Mouse (Mus musculus): ENCODE measurements around the gene Pde7b. TPM values are rescaled to one million over a fixed set of nuclear protein-coding genes. Genes with fewer than 3 reads are reported as not detected.

The Pde7b gene
- polyA plus RNA-seq, 1 experiment from 2014 or later, result 3.9 TPM

GRCm38 (mm10) chr10:20418856-20419219, 306.0 kb downstream of the Pde7b start:
- Histone ChIP-seq H3K4me1 (replicated peaks; ENCODE audit: control insufficient read depth, insufficient read depth, low read length) (no peaks in the 10 kb centered on the region), H3K4me3 (replicated peaks; ENCODE audit: low read length) (no peak overlapping the region), H3K27ac (no peak overlapping the region), H3K9me3 (ENCODE audit: control insufficient read depth, low read length) (no peaks in the 10 kb centered on the region), H3K9ac (no peak overlapping the region), H3K27me3 (ENCODE audit: control insufficient read depth, insufficient read depth, low read length) (no peaks in the 10 kb centered on the region), H3K4me2 (replicated peaks) (no peak overlapping the region), H3K36me3 (replicated peaks; ENCODE audit: control insufficient read depth, insufficient read depth) (no peaks in the 10 kb centered on the region)
- ATAC-seq (ENCODE audit: low FRiP score) (no peak), DNase-seq (ENCODE audit: low spot score) (no peak)
- WGBS, result 86% methylated on average over 10 of the region's 10 CpGs

GRCm38 (mm10) chr10:20418202-20418855, 306.5 kb downstream of the Pde7b start:
- 84% methylated on average over 11 of the region's 11 CpGs for WGBS
- Histone ChIP-seq H3K4me3 (replicated peaks; ENCODE audit: low read length) (no peak overlapping the region), H3K9me3 (ENCODE audit: control insufficient read depth, low read length) (no peaks in the 10 kb centered on the region), H3K4me1 (replicated peaks; ENCODE audit: control insufficient read depth, insufficient read depth, low read length) (no peaks in the 10 kb centered on the region), H3K4me2 (replicated peaks) (no peak overlapping the region), H3K27me3 (ENCODE audit: control insufficient read depth, insufficient read depth, low read length) (no peaks in the 10 kb centered on the region), H3K9ac (no peak overlapping the region), H3K27ac (no peak overlapping the region), H3K36me3 (replicated peaks; ENCODE audit: control insufficient read depth, insufficient read depth) (no peaks in the 10 kb centered on the region)
- DNase-seq (ENCODE audit: low spot score) (no peak), ATAC-seq (ENCODE audit: low FRiP score) (no peak)

GRCm38 (mm10) chr10:20409181-20409580, 315.7 kb downstream of the Pde7b start:
- Histone ChIP-seq H3K9ac (no peak overlapping the region), H3K27ac (no peak overlapping the region), H3K4me1 (replicated peaks; ENCODE audit: control insufficient read depth, insufficient read depth, low read length) (no peaks in the 10 kb centered on the region), H3K4me3 (replicated peaks; ENCODE audit: low read length) (no peak overlapping the region), H3K4me2 (replicated peaks) (no peak overlapping the region), H3K36me3 (replicated peaks; ENCODE audit: control insufficient read depth, insufficient read depth) (no peaks in the 10 kb centered on the region), H3K9me3 (ENCODE audit: control insufficient read depth, low read length) (no peaks in the 10 kb centered on the region), H3K27me3 (ENCODE audit: control insufficient read depth, insufficient read depth, low read length) (no peaks in the 10 kb centered on the region)
- 89% methylated on average over 10 of the region's 10 CpGs for WGBS
- no peak for ATAC-seq (ENCODE audit: low FRiP score)
- DNase-seq (ENCODE audit: low spot score), result no peak

GRCm38 (mm10) chr10:20408336-20408735, 316.5 kb downstream of the Pde7b start:
- 84% methylated on average over 3 of the region's 3 CpGs for WGBS

GRCm38 (mm10) chr10:20405471-20405870, 319.4 kb downstream of the Pde7b start:
- no peaks in the 10 kb centered on the region for H3K4me1 ChIP-seq (replicated peaks; ENCODE audit: control insufficient read depth, insufficient read depth, low read length)
- WGBS, result 91% methylated on average over 2 of the region's 2 CpGs
- no peak overlapping the region for H3K9ac ChIP-seq
- ATAC-seq (ENCODE audit: low FRiP score) (peak; percentile 80; the same call in 1 of the 2 replicates), DNase-seq (ENCODE audit: low spot score) (peak; percentile 71)
- H3K9me3 ChIP-seq (ENCODE audit: control insufficient read depth, low read length), result no peaks in the 10 kb centered on the region
- no peak overlapping the region for H3K27ac ChIP-seq
- no peak overlapping the region for H3K4me3 ChIP-seq (replicated peaks; ENCODE audit: low read length)
- no peak overlapping the region for H3K4me2 ChIP-seq (replicated peaks)
- H3K36me3 ChIP-seq (replicated peaks; ENCODE audit: control insufficient read depth, insufficient read depth), result no peaks in the 10 kb centered on the region
- H3K27me3 ChIP-seq (ENCODE audit: control insufficient read depth, insufficient read depth, low read length), result no peaks in the 10 kb centered on the region

More at GRCm38 (mm10) chr10:20408336-20408735, 316.5 kb downstream of the Pde7b start:
- Histone ChIP-seq H3K4me2 (replicated peaks) (no peak overlapping the region), H3K4me3 (replicated peaks; ENCODE audit: low read length) (no peak overlapping the region), H3K27ac (no peak overlapping the region), H3K27me3 (ENCODE audit: control insufficient read depth, insufficient read depth, low read length) (no peaks in the 10 kb centered on the region), H3K9me3 (ENCODE audit: control insufficient read depth, low read length) (no peaks in the 10 kb centered on the region), H3K36me3 (replicated peaks; ENCODE audit: control insufficient read depth, insufficient read depth) (no peaks in the 10 kb centered on the region), H3K4me1 (replicated peaks; ENCODE audit: control insufficient read depth, insufficient read depth, low read length) (no peaks in the 10 kb centered on the region), H3K9ac (no peak overlapping the region)
- DNase-seq (ENCODE audit: low spot score) (no peak), ATAC-seq (ENCODE audit: low FRiP score) (no peak)

GRCm38 (mm10) chr10:20402941-20403340, 321.9 kb downstream of the Pde7b start:
- Histone ChIP-seq H3K4me2 (replicated peaks) (no peak overlapping the region), H3K4me3 (replicated peaks; ENCODE audit: low read length) (no peak overlapping the region), H3K27ac (no peak overlapping the region), H3K4me1 (replicated peaks; ENCODE audit: control insufficient read depth, insufficient read depth, low read length) (no peaks in the 10 kb centered on the region), H3K36me3 (replicated peaks; ENCODE audit: control insufficient read depth, insufficient read depth) (no peaks in the 10 kb centered on the region), H3K9ac (no peak overlapping the region), H3K27me3 (ENCODE audit: control insufficient read depth, insufficient read depth, low read length) (no peaks in the 10 kb centered on the region), H3K9me3 (ENCODE audit: control insufficient read depth, low read length) (no peaks in the 10 kb centered on the region)
- WGBS, result 86% methylated on average over 5 of the region's 5 CpGs
- ATAC-seq (ENCODE audit: low FRiP score) (no peak), DNase-seq (ENCODE audit: low spot score) (no peak)

- Histone ChIP-seq H3K4me3 (replicated peaks; ENCODE audit: low read length) (no peak overlapping the region), H3K27ac (no peak overlapping the region), H3K9ac (no peak overlapping the region), H3K4me1 (replicated peaks; ENCODE audit: control insufficient read depth, insufficient read depth, low read length) (no peaks in the 10 kb centered on the region), H3K9me3 (ENCODE audit: control insufficient read depth, low read length) (no peaks in the 10 kb centered on the region), H3K27me3 (ENCODE audit: control insufficient read depth, insufficient read depth, low read length) (no peaks in the 10 kb centered on the region), H3K4me2 (replicated peaks) (no peak overlapping the region), H3K36me3 (replicated peaks; ENCODE audit: control insufficient read depth, insufficient read depth) (no peaks in the 10 kb centered on the region)
- DNase-seq (ENCODE audit: low spot score) (no peak), ATAC-seq (ENCODE audit: low FRiP score) (no peak)
- 69% methylated on average over 15 of the region's 15 CpGs for WGBS
Measured at GRCm38 (mm10) chr10:20400406-20400805, 324.5 kb downstream of the Pde7b start.

- WGBS, result 78% methylated on average over 12 of the region's 12 CpGs
- no peak overlapping the region for H3K27ac ChIP-seq
- no peaks in the 10 kb centered on the region for H3K4me1 ChIP-seq (replicated peaks; ENCODE audit: control insufficient read depth, insufficient read depth, low read length)
- ATAC-seq (ENCODE audit: low FRiP score) (no peak), DNase-seq (ENCODE audit: low spot score) (no peak)
- H3K36me3 ChIP-seq (replicated peaks; ENCODE audit: control insufficient read depth, insufficient read depth), result no peaks in the 10 kb centered on the region
- H3K4me3 ChIP-seq (replicated peaks; ENCODE audit: low read length), result no peak overlapping the region
- no peak overlapping the region for H3K9ac ChIP-seq
- H3K27me3 ChIP-seq (ENCODE audit: control insufficient read depth, insufficient read depth, low read length), result no peaks in the 10 kb centered on the region
- no peaks in the 10 kb centered on the region for H3K9me3 ChIP-seq (ENCODE audit: control insufficient read depth, low read length)
- no peak overlapping the region for H3K4me2 ChIP-seq (replicated peaks)
Measured at GRCm38 (mm10) chr10:20398641-20399390, 326.1 kb downstream of the Pde7b start.

GRCm38 (mm10) chr10:20398224-20398623, 326.7 kb downstream of the Pde7b start:
- H3K9ac ChIP-seq, result no peak overlapping the region
- H3K4me3 ChIP-seq (replicated peaks; ENCODE audit: low read length), result no peak overlapping the region
- WGBS, result 86% methylated on average over 6 of the region's 6 CpGs
- H3K27me3 ChIP-seq (ENCODE audit: control insufficient read depth, insufficient read depth, low read length), result no peaks in the 10 kb centered on the region
- H3K4me2 ChIP-seq (replicated peaks), result no peak overlapping the region
- no peak overlapping the region for H3K27ac ChIP-seq
- DNase-seq (ENCODE audit: low spot score) (no peak), ATAC-seq (ENCODE audit: low FRiP score) (no peak)
- H3K4me1 ChIP-seq (replicated peaks; ENCODE audit: control insufficient read depth, insufficient read depth, low read length), result no peaks in the 10 kb centered on the region
- H3K9me3 ChIP-seq (ENCODE audit: control insufficient read depth, low read length), result no peaks in the 10 kb centered on the region
- H3K36me3 ChIP-seq (replicated peaks; ENCODE audit: control insufficient read depth, insufficient read depth), result no peaks in the 10 kb centered on the region
